Mouse (Mus musculus) cerebellum, adult 8-10 months (tissue): ENCODE results near the gene Fgfr2.
A peak's percentile ranks its signal among the peaks of the same experiment; 100 is the strongest.

Experiments
- DNase-seq: peaks from one replicate; pipeline ENCODE4 v3.0.0; 2022

The Fgfr2 gene

DNA sequence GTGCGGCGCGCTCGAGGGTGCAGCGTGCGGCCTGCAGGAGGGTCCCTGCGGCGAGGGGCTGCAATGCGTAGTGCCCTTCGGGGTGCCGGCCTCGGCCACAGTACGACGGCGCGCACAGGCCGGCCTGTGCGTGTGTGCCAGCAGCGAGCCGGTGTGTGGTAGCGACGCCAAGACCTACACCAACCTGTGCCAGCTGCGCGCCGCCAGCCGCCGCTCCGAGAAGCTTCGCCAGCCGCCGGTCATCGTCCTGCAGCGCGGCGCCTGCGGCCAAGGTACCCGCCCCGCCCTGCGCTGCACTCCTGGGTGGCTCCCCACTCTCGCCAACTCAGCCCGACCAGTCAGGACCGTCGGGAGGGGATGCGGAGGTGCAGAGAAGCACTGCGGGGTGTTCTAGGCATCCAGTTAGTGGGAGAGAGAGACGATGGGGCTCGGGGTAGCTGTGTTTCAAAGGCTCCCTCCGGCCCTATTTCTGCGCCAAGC is 2186.6 kb downstream of the Fgfr2 start:
- no peak for DNase-seq

DNA sequence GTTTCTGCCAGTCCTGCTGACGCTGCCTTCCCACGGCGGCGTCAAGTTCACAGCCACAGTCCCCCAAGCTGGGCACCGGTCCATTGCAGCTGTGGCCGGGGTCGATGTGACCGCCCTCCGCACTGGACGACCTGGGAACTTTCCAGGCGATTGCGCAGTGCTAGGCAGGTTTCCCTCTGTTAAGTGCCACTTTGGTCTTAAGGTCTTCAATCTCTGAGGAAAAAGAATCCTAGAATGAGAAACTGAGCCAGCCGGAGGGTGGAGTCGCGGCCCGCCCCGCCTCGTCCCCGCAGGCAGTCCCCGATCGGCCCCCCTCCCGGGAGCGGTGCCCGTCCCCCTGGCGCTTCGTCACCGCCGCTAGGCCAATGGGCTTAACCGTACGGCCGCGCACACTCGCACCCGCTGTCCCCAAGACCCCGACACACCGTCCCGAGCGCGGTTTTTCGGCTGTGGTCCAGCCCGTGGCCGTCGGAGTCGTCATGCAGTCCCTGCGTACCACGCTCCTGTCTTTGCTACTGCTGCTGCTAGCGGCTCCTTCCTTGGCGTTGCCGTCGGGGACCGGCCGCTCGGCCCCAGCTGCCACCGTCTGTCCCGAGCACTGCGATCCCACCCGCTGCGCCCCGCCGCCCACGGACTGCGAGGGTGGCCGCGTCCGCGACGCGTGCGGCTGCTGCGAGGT is 2187.2 kb downstream of the Fgfr2 start, which contains the start of gene Htra1:
Htra1 (plus strand) TSS at position 319 of the 679 bp plus-strand sequence.
- peak; percentile 35 for DNase-seq

GRCm38 (mm10) chr7:130935421-130935792 is 2187.7 kb downstream of the Fgfr2 start:
- no peak for DNase-seq

DNA sequence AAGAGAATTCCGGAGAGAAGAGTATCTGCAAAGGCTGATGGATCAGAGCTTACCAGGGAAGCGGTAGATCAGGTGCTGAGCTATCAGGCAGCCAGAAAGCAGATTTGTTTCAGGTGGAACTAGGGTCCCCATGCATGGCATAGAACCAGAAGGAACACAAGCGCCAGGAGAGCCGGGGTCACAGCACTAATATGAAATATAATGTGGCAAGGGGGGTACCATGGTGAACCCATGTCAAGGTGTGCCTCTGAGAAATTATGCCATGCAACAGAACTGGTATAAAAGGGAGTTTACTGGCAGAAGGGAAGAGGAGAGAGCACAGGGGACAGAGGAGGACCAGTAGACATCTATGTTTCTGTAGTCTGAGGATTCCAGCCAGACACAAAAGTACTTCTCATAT is 2188.5 kb downstream of the Fgfr2 start:
- no peak for DNase-seq

- no peak for DNase-seq
These were observed 2190.2 kb downstream of the Fgfr2 start for GRCm38 (mm10) chr7:130932921-130933320.

DNA sequence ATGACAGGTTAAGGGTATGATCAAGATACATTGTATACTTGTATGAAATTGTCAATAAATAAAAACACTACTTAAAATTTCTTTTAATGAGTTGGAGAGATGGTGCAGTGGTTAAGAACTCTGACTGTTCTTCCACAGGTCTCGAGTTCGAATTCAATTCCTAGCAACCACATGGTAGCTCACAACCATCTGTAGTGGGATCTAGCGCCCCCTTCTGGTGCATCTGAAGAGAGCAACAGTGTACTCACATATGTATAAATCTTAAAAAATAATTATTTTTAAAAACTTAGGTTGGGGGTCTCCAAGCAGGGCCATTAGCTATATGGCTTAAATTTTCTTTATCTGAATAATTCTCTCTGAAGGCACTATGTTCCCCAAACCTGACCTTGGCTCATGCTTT is 2192.7 kb downstream of the Fgfr2 start:
- no peak for DNase-seq

DNA sequence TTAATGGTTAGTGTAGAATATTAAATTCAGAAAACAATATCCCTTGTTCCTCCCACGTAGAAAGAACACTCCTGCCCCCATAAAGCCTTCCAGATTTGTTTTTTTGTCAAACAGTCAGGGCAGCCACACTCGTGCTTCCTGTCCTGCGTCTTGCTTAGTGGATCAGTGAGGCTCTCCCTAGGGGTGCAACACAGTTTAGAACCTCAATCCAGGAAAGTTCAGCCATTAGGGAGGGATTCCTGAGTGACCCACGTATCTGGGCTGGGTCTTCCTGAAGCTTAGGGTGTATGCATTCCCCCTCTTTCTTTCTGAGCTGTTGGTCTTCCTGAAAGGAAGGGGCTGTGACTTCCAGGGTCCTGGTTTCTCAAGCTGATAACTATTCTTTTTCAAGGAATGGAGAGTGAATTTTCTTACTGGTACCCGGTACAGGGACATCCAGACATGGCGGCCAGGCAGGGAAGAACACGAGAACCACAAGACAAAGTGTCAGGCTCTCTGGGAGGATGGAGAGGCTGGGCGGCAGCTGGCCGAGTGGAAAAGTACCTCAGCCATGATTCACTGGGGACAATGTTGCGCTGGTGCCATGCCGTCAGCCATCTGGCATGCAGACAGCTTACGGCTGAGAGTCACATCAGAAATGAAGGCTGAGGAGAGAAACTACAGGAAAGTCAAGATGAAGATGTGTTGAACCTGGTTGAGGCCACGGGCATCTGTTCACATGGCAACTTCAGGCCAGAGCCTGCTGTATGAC is 2200.0 kb downstream of the Fgfr2 start:
- DNase-seq = peak; percentile 23

GRCm38 (mm10) chr7:130918260-130918659 is 2204.9 kb downstream of the Fgfr2 start:
- no peak for DNase-seq

- peak; percentile 41 for DNase-seq
These were observed 2208.3 kb downstream of the Fgfr2 start for GRCm38 (mm10) chr7:130914693-130915363.

DNA sequence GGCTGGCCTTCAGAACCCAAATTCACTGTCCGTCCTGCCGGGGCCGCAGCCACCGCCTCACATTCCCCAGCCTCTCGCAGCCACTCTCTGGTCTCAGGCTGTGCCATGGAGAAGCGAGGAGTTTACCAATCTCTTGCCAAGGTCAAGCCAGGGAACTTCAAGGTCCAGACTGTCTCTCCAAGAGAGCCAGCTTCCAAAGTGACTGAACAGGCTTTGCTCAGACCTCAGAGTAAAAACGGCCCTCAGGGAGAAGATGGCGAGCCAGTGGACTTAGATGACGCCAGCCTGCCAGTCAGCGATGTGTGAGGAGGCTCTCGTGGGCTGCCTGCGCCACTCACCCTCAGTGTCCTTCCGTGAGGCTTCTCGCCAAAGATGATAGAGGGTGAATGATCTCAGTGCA is 2212.3 kb downstream of the Fgfr2 start:
- no peak for DNase-seq

GRCm38 (mm10) chr7:130904571-130905365 is 2218.4 kb downstream of the Fgfr2 start:
- DNase-seq = no peak

- DNase-seq = no peak
These were observed 2219.6 kb downstream of the Fgfr2 start for GRCm38 (mm10) chr7:130903505-130904074.

- no peak for DNase-seq
These were observed 2220.2 kb downstream of the Fgfr2 start for GRCm38 (mm10) chr7:130902929-130903328.

DNA sequence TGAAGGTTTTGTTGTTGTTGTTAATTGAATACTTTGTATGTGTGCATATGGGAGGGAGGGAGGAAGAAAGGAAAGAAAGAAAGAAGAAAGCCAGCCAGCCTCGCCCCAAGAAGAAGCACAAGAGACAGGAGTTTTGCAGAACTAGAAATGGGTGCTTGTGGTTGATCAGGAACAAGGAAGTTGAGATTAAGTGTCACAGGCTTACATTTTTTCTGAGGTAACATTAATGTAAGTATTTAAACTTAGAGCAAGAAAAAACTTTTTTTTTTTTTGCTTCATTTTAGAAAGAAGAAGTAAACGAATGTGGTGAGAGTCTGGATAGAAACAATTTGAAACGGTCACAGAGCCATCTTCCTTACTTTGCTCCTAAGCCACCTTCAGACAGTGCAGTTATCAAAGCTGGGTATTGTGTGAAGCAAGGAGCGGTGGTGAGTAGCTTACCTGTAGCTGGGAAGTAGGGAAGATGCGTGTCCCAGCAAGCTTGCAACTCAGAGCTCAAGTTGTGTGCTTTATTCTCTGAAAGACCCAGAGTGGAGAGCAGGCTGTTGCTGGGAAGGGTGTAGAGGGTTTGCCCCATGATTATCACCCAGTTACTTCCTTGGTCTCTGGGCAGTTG is 2222.8 kb downstream of the Fgfr2 start:
- DNase-seq = no peak

DNA sequence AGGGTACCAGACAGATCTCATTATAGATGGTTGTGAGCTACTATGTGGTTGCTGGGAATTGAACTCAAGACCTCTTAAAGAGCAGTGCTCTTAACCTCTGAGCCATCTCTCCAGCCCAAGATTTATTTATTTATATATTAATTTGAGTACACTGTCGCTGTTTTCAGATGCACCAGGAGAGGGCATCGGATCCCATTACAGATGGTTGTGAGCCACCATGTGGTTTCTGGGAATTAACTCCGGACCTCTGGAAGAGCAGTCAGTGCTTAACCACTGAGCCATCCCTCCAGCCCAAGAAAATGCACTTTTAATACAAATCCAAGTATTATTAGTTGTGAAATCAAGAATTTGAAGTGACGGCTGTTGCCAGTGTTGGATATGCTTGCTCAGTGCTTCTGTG is 2224.8 kb downstream of the Fgfr2 start:
- DNase-seq = no peak

DNA sequence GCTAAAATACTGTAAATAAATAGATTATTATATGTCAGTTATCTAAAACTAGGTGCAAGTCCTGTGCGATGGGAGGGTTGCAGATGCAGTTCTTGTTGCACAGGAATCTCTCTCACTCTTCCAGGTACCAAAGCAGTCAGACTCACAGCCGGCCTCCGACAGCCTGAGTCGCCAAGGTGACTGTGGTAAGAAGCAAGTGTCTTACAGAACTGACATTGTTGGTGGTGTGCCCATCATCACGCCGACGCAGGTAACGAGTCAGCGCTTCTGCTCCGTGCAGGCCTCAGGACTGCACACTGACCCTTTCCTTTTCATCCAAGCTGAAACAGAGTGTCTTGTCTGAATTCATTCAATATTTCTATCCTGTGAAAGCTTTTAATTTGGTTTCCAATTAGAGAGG is 2225.9 kb downstream of the Fgfr2 start:
- DNase-seq = no peak

DNA sequence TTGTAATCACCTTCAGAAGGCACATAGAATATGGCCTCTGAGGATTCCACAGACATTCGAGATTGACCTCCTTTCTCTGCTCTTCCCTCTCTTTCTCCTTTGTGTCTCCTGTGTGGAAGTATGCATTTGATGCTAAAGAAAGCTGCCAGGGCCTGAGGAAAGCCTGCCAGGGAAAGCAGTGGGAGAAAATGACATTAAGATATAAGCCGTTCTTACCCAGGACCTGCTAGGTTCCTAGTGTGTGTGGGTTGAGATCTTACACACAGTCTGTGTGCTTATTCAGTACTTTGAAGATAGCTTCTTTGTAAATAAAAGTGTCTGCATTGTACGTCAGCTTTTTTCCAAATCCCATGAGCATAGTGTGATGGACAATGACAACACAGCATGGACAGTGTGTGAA is 2227.1 kb downstream of the Fgfr2 start:
- no peak for DNase-seq

GRCm38 (mm10) chr7:130895618-130895945 is 2227.6 kb downstream of the Fgfr2 start:
- peak; percentile 27 for DNase-seq

GRCm38 (mm10) chr7:130894931-130895617 is 2228.1 kb downstream of the Fgfr2 start:
- DNase-seq = peak; percentile 30

DNA sequence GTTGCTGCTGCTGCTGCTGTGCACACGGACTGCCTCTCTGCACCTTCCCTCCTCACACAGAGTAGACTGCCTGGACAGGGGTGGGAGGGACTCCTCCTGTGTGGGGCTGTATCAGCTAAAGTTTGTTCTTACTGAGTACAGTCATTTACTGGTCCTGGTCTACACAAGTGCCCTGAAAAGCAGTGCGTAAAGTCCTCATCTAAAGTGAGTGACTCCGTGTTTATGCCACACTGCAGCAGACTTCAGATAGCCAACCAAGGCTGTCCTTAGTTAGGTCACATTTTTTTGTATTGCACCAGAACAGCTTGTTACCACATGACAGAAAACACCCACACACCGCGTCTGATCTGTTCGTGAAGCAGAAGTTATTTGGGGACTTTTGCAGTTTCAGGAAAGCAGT is 2230.2 kb downstream of the Fgfr2 start:
- no peak for DNase-seq

- no peak for DNase-seq
These were observed 2232.3 kb downstream of the Fgfr2 start for GRCm38 (mm10) chr7:130890871-130891270.

GRCm38 (mm10) chr7:130887946-130888345 is 2235.2 kb downstream of the Fgfr2 start:
- peak; percentile 41 for DNase-seq
